Comparison of ENCODE assay signal across 19 mouse cellular contexts in genomic region chr10:96800801-96801200, GRCm38 (mm10).
"Had no signal": no experiment of that assay in that cellular context is flagged by ENCODE, and none has a peak within 500 bp of the region (broad histone marks: within the 10 kb centered on the region; RNA-seq: fewer than 3 reads in every experiment).

No protein-coding gene starts in this region.

- H3K4me1 ChIP-seq: liver, embryonic 15.5 days; lung, embryonic 15.5 days had no signal

- H3K36me3 ChIP-seq: liver, embryonic 15.5 days; lung, embryonic 15.5 days; midbrain, embryonic 10.5 days; midbrain, embryonic 12.5 days; neural tube, embryonic 13.5 days had no signal

- H3K4me3 ChIP-seq: liver, embryonic 15.5 days; lung, embryonic 15.5 days; midbrain, embryonic 10.5 days; midbrain, embryonic 12.5 days; myocyte; neural tube, embryonic 13.5 days had no signal

- H3K27ac ChIP-seq: liver, embryonic 15.5 days; lung, embryonic 15.5 days; macrophage; midbrain, embryonic 10.5 days; midbrain, embryonic 12.5 days; neural tube, embryonic 13.5 days had no signal

- H3K9me3 ChIP-seq: liver, embryonic 15.5 days; lung, embryonic 15.5 days; midbrain, embryonic 10.5 days; midbrain, embryonic 12.5 days; neural tube, embryonic 13.5 days had no signal

- H3K27me3 ChIP-seq: liver, embryonic 15.5 days; lung, embryonic 15.5 days; midbrain, embryonic 12.5 days; neural tube, embryonic 13.5 days had no signal

- H3K9ac ChIP-seq: liver, embryonic 15.5 days; liver, postnatal 0 days; lung, embryonic 15.5 days; midbrain, embryonic 12.5 days; neural tube, embryonic 13.5 days had no signal

- H3K4me2 ChIP-seq: liver, embryonic 15.5 days; lung, embryonic 15.5 days; midbrain, embryonic 12.5 days; neural tube, embryonic 13.5 days had no signal

- DNase-seq: liver, postnatal 0 days; lung, adult 2 months; lung, postnatal 14 days; lung, postnatal 36 days; midbrain, embryonic 14.5 days; right cerebral cortex, adult 18-20 months; right cerebral cortex, postnatal 25 days; right cerebral cortex, postnatal 4 days; spleen, adult 18-20 months; thymus, adult 18-20 months; thymus, postnatal 14 days; thymus, postnatal 36 days had no signal
